Mouse (Mus musculus): ENCODE measurements around the gene Nelfcd.

The Nelfcd gene

GRCm38 (mm10) chr2:174436916-174437696 is 21.5 kb downstream of the Nelfcd start:
- DNase-seq (ENCODE audit: low spot score): no peak

DNA sequence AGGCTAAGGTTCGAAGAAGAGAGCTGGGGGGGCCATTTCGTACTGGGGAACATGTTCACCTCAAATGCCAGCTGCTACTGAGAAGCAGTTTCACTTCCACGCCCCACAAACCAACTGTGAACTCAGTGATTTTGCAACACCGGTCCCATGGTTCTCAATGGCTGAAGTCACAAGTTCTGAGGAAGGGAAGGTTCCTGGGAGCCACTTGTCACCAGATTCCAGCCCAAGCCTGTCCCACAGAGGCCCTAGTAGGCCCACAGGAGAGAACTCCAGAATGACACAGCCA is 22.0 kb downstream of the Nelfcd start:
- DNase-seq (ENCODE audit: low spot score): peak; percentile 32

DNA sequence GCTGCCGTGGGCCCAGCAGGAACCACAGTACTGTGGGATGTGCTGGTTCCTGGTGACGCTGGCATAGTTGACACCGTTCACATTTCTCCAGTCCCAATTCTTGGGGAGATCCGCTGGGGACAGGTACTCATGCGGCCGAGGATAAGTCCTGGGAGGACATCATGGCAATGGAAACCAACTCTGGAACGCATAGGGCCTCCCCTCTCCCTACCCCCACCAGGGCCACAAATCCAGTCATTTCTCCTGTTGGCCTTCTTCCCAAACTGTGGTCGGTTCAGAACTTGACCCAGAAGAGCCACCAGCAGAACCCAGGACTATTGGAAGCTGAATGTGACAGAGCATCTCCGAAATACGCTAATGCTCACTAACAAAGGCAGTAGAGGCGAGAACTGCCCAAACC is 22.6 kb downstream of the Nelfcd start:
- no peak for DNase-seq (ENCODE audit: low spot score)

DNA sequence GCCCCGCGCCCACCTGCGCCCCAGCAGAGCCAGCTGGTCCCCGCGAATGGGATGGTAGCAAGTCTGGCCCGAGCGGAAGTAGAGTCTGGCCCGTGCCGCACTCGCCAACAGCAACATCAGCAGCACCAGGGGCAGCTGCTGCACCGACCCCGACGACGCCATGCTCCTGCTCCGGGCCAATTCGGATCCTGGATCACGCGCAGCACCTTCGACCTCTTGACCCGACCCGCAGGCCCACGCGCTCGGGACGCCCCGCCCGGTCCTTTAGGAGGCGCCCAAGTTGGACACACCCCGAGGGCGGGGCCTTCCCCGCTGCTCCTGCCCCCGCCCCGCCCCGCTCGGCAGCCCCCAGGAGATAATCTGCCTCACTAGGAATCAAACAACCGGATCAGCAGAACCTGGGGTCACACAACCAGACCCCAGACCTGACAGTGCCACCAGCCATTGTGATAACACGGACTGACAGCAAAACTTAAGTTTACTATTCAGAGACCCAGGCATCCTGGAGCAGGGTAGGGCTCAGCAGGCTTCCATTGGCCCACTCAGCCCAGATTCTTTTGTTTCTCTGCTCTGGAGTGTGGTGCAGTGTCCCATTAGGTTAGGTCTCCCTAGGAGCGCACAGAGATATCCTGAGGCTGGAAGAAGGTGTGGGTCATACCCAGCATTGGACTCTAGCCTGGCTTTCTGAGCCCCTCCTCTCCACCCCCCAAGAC is 23.3 kb downstream of the Nelfcd start, which contains the start of gene Ctsz:
TSS of gene Ctsz (minus strand) at position 303 of the 713 bp plus-strand sequence.
- peak; percentile 28 for DNase-seq (ENCODE audit: low spot score)

- DNase-seq (ENCODE audit: low spot score): no peak
These were observed 23.8 kb downstream of the Nelfcd start for GRCm38 (mm10) chr2:174439450-174439838.

DNA sequence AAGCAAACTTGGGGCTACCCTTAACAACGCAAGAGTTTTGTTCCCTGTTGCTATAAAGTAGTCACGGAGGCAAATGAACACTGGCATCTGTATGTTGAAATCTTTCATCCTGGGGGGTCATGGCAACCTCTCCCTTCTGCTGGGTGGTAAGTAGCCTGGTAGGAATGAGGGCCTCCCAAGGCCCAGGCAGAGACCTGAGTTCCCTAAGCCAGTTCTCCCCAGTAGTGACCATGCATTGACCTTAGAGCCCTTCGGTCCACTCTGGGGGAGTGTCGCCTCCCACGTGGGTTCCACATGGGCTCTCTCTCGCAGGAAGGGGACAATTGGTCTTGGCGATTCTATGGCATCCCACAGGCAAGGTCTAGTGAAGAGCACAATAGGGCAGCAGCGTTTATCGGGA is 24.4 kb downstream of the Nelfcd start:
- no peak for DNase-seq (ENCODE audit: low spot score)

DNA sequence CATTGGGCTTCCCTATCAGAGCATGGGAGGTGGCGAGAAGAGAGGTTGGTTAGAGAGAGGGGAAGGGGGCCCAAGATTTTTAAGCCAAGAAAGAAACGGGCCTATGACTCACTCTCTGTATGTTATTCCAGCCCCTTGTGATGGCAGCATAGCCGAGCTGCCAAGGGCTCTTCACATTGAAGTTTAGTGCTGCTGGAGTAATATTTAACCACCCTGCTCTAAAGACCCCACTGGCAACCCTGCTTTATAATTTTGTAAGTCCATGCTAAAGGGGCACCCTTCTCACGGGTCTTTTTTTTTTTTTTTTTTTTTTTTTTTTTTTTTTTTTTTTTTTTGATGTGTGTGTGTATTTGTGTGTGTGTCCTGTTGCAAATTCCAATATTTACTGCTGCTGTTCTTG is 26.3 kb downstream of the Nelfcd start:
- no peak for DNase-seq (ENCODE audit: low spot score)

GRCm38 (mm10) chr2:174442460-174442859 is 26.9 kb downstream of the Nelfcd start:
- DNase-seq (ENCODE audit: low spot score): no peak

DNA sequence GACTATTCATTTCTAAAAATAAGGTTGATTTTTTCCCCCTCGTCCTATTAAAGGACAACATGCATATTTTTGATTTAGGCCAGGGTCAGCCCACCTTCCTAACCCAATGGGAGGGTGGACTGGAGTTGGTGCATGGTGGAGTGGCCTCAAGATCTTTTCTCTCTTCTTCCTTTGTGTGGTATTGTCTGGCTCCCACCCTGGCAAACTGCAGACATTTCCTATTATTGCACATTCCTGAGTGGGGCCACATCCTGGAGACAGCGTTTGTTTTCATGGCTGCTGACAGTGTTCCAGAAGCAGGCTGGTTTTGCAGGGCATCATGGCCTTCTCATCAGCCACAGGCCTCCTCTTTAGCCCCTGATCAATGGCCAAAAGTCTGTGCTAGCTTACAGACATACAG is 27.4 kb downstream of the Nelfcd start:
- DNase-seq (ENCODE audit: low spot score): no peak

DNA sequence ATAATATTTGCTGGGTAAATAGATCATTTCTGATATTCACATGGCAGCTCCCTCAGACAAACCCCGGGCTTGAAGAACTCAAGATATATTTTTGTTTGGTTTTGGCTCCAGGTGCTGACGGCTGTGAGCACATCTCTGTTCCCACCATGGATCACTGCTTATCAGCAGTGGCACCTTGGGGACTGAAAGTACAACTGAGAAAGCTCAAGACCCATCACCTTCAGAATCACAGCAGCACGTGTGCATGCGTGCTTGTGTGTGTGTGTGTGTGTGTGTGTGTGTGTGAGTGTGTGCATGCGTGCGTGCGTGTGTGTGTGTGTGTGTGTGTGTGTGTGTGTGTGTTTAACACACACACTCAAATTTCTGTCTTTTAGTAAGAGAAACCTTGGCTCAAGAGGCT is 28.8 kb downstream of the Nelfcd start:
- no peak for DNase-seq (ENCODE audit: low spot score)

- DNase-seq (ENCODE audit: low spot score): no peak
These were observed 29.4 kb downstream of the Nelfcd start for GRCm38 (mm10) chr2:174445018-174445417.

DNA sequence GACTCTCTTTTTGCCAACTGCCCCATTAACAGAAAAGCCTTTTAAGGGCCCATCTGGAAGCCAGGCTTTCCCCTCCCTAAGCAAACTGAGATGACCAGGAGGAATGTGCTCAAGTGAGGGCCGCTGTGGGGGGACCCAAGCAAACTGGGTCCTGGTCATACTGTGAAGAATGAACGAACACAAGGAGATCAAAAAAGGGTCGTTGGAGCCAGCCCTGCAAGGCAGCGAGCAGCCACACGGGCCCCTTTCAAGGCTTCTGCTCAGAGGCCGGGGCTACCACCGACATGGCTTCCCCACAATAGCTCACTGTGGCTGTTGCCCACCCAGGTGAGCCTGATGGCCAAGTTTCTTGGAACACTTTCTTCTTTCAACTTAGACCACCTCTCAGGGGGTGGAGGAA is 30.9 kb downstream of the Nelfcd start:
- no peak for DNase-seq (ENCODE audit: low spot score)

GRCm38 (mm10) chr2:174446905-174447304 is 31.3 kb downstream of the Nelfcd start:
- no peak for DNase-seq (ENCODE audit: low spot score)

- DNase-seq (ENCODE audit: low spot score): no peak
These were observed 32.8 kb downstream of the Nelfcd start for GRCm38 (mm10) chr2:174448405-174448804.

DNA sequence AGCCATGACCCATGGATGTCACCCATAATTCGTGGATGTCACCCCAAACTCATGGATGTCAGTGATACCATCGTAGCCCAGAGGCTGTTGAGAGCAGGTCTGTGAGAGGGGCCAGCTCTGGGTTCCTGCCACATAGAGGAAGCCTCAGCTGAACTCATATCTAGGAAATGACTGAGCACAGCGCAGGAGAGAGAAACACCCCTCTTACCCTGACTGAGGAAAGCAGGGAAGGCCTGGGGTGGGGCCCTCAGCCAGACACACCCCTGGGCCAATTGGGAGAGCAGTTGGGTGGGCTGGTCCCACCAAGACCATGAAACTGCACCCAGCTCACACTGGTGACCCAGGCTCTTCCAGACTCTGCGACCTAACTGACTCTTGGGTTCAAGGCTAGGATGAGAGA is 34.7 kb downstream of the Nelfcd start, which contains the start of gene Tubb1:
TSS of gene Tubb1 (plus strand) at position 343 of the 400 bp plus-strand sequence.
- DNase-seq (ENCODE audit: low spot score): no peak

- no peak for DNase-seq (ENCODE audit: low spot score)
These were observed 38.1 kb downstream of the Nelfcd start for GRCm38 (mm10) chr2:174453681-174454080.

GRCm38 (mm10) chr2:174459365-174459764 is 43.8 kb downstream of the Nelfcd start:
- DNase-seq (ENCODE audit: low spot score): no peak

GRCm38 (mm10) chr2:174463370-174463769 is 47.8 kb downstream of the Nelfcd start:
- DNase-seq (ENCODE audit: low spot score): no peak

DNA sequence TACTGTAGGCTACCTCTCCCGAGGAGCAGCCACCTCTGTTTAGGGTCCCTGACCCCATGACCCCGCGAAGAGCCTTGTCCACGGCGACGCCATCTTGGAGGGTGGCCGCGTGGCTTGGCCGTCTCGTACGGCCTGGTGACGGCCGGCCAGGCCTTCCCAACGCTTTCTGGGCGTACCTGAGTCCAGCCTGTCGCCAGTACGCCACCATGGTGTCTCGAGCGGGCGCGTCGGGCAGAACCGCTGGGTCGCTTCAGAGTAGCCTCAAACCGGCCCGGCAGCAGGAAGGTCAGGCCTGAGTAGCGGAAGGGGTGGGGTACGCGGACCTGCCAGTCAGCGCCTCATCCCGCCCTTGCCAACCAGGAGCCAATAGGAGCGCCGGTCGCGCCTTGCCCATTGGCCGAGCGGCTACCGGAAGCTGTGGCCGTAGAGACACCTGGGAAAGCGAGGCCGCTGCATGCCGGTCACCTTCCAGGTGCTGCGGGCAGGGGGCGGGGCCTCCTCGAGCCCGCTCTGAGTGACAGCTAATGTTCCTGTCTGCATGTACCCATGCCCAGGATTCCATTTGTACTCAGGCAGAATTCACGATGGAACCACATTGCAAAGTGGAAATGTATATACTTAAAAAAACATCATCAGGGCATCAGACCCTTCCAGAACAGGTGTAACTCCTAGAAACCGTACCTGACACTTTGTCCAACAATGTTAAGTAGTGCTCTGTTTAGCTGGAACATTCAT is 48.4 kb downstream of the Nelfcd start, which contains the start of gene Atp5e:
TSS of gene Atp5e (minus strand) at position 317 of the 735 bp plus-strand sequence.
- peak; percentile 96 for DNase-seq (ENCODE audit: low spot score)

DNA sequence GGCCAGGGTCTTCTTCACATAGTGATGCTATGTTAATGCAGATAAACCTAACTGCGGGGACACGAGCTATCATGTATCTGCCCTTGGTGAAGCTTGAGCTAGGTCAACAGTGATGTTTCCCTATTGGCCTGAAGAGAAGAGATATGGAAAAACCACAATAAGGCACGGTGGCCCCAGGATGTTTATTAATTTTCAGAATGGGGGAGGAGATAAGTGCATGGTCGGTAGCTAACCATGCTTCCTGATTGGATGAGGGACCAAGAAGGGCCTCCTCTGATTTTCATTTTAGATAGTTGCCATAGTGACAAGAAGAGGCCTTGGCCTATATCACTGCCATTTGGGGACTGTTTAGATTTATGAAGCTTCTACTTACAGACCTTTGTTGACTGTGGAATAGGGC is 54.7 kb downstream of the Nelfcd start:
- no peak for DNase-seq (ENCODE audit: low spot score)

DNA sequence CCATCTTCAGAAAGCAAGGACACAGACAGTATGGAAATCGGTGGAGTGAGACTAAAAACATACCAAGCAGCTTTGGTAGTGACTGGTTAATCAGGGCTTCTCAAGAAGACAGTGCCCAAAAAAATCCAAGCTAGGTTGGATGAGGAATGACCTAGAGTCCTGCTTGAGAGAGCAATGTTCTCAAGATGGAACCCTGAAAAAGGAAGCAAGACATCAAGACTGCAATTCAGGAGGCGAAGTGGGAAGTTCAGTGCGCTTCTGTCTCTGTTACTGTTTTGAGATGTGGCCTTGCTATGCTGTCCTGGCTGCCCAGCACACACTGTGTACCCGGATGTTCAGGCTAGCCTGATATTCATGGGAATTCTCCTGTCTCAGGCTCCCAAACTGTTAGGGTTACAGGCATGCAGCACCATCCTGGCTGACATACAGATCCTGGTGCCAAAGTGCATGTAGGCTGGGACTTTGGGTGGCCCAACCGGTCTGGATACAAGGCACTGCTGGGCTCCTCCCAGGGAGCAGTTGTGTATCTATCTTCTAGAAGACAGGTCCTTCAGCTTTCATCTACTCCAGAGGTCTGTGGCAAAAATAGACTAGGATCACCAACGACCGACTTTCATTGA is 55.3 kb downstream of the Nelfcd start:
- DNase-seq (ENCODE audit: low spot score): no peak

- DNase-seq (ENCODE audit: low spot score): peak; percentile 12
These were observed 56.8 kb downstream of the Nelfcd start for GRCm38 (mm10) chr2:174472407-174472806.
